Mouse (Mus musculus): ENCODE measurements around the gene Akt1. TPM values are rescaled to one million over a fixed set of nuclear protein-coding genes. Genes with fewer than 3 reads are reported as not detected.

The Akt1 gene
- polyA plus RNA-seq, 1 experiment from 2014 or later = 80.4 TPM

- DNase-seq (ENCODE audit: low spot score) = peak; percentile 92
Observed at GRCm38 (mm10) chr12:112693185-112694126, 18.8 kb upstream of the Akt1 start.

- no peak for DNase-seq (ENCODE audit: low spot score)
Observed at GRCm38 (mm10) chr12:112688458-112688857, 13.8 kb upstream of the Akt1 start.

GRCm38 (mm10) chr12:112683351-112683750, 8.7 kb upstream of the Akt1 start:
- DNase-seq (ENCODE audit: low spot score) = no peak

- peak; percentile 52 for DNase-seq (ENCODE audit: low spot score)
Observed at GRCm38 (mm10) chr12:112679027-112679996, 4.6 kb upstream of the Akt1 start.

- DNase-seq (ENCODE audit: low spot score) = peak; percentile 34
Observed at GRCm38 (mm10) chr12:112678555-112679026, 3.9 kb upstream of the Akt1 start, which contains the start of gene Zbtb42. Gene Zbtb42, plus strand, starts transcription at chr12:112678828.

- DNase-seq (ENCODE audit: low spot score) = peak; percentile 30
Observed at GRCm38 (mm10) chr12:112677943-112678554, 3.4 kb upstream of the Akt1 start.

GRCm38 (mm10) chr12:112677076-112677475, 2.4 kb upstream of the Akt1 start:
- no peak for DNase-seq (ENCODE audit: low spot score)

GRCm38 (mm10) chr12:112675245-112676035, 756 bp upstream of the Akt1 start:
- peak; percentile 90 for DNase-seq (ENCODE audit: low spot score)

GRCm38 (mm10) chr12:112673576-112674091, 1.1 kb downstream of the Akt1 start:
- peak; percentile 44 for DNase-seq (ENCODE audit: low spot score)

- peak; percentile 33 for DNase-seq (ENCODE audit: low spot score)
Observed at GRCm38 (mm10) chr12:112672744-112673575, 1.7 kb downstream of the Akt1 start.

GRCm38 (mm10) chr12:112671891-112672290, 2.8 kb downstream of the Akt1 start:
- no peak for DNase-seq (ENCODE audit: low spot score)

- no peak for DNase-seq (ENCODE audit: low spot score)
Observed at GRCm38 (mm10) chr12:112670718-112671393, 3.8 kb downstream of the Akt1 start.

- no peak for DNase-seq (ENCODE audit: low spot score)
Observed at GRCm38 (mm10) chr12:112667619-112668297, 6.9 kb downstream of the Akt1 start.

- no peak for DNase-seq (ENCODE audit: low spot score)
Observed at GRCm38 (mm10) chr12:112665881-112666544, 8.7 kb downstream of the Akt1 start.

GRCm38 (mm10) chr12:112665445-112665844, 9.2 kb downstream of the Akt1 start:
- DNase-seq (ENCODE audit: low spot score) = no peak

GRCm38 (mm10) chr12:112664656-112665055, 10.0 kb downstream of the Akt1 start:
- no peak for DNase-seq (ENCODE audit: low spot score)

- DNase-seq (ENCODE audit: low spot score) = no peak
Observed at GRCm38 (mm10) chr12:112664124-112664523, 10.6 kb downstream of the Akt1 start.
